Mouse (Mus musculus) limb, embryonic 13.5 days (tissue): ENCODE data around the gene Trmt6. TPM values are rescaled to one million over a fixed set of nuclear protein-coding genes. Genes with fewer than 3 reads are reported as not detected.
A peak's percentile ranks its signal among the peaks of the same experiment; 100 is the strongest.

ENCODE experiments used
- ATAC-seq: fragments of 200-750 bp; cut with Nextera tagmentation; 2 replicates; pipeline ENCODE4 v1.8.0; 2017; ENCODE audit warnings: low read depth, moderate number of reproducible peaks, moderate TSS enrichment; ENCODE audit not compliant: low FRiP score
- H3K27ac ChIP-seq: fragments of 300-500 bp; sonication (generic); 2 replicates; pipeline ENCODE4 v1.5.1; 2015; ENCODE audit warnings: inconsistent platforms, mild to moderate bottlenecking, moderate library complexity
- H3K27me3 ChIP-seq: fragments of 300-500 bp; sonication (generic); 2 replicates; pipeline ENCODE4 v1.6.1; 2015; ENCODE audit warnings: mild to moderate bottlenecking, inconsistent platforms
- H3K36me3 ChIP-seq: fragments of 300-500 bp; sonication (generic); 2 replicates; pipeline ENCODE4 v1.6.1; 2015; ENCODE audit warnings: inconsistent platforms, mild to moderate bottlenecking, moderate library complexity
- H3K4me1 ChIP-seq: fragments of 300-500 bp; sonication (generic); 2 replicates; pipeline ENCODE4 v1.6.1; 2015; ENCODE audit warnings: inconsistent platforms
- H3K4me2 ChIP-seq: fragments of 300-500 bp; sonication (generic); replicated peaks from 2 replicates; pipeline ENCODE4 v1.6.1; 2015; ENCODE audit warnings: inconsistent platforms, mild to moderate bottlenecking, moderate library complexity
- H3K4me3 ChIP-seq: fragments of 300-500 bp; sonication (generic); 2 replicates; pipeline ENCODE4 v1.5.1; 2015; ENCODE audit warnings: moderate library complexity, mild to moderate bottlenecking, inconsistent platforms
- H3K9ac ChIP-seq: fragments of 300-500 bp; sonication (generic); 2 replicates; pipeline ENCODE4 v1.6.1; 2015; ENCODE audit warnings: mild to moderate bottlenecking, inconsistent platforms
- H3K9me3 ChIP-seq: fragments of 300-500 bp; sonication (generic); 2 replicates; pipeline ENCODE4 v1.6.1; 2016; ENCODE audit warnings: inconsistent platforms
- WGBS: fragments of 180-500 bp; shearing (Covaris S2); methylation state at CpG from one replicate; pipeline ENCODE4 v1.1.7; 2015; 5-methylcytosine and 5-hydroxymethylcytosine counted together
- polyA plus RNA-seq: library from polyadenylated mRNA; unstranded; fragments of >200 nt; fragmentation: Nextera tagmentation; extraction: Ambion mirVana; gene quantifications from 2 replicates; pipeline ENCODE4 v1.2.1, GENCODE M21; 2015

Trmt6 gene
- polyA plus RNA-seq, 1 experiment from 2014 or later = 31.4 TPM

GRCm38 (mm10) chr2:132794204-132794586, 21.7 kb downstream of the Trmt6 start:
- H3K9ac ChIP-seq = no peak overlapping the region
- no peak overlapping the region for H3K4me2 ChIP-seq
- H3K9me3 ChIP-seq = no peaks in the 10 kb centered on the region
- no peaks in the 10 kb centered on the region for H3K36me3 ChIP-seq
- ATAC-seq = no peak
- 88% methylated on average over 7 of the region's 7 CpGs for WGBS
- no peak overlapping the region for H3K4me3 ChIP-seq
- H3K4me1 ChIP-seq = no peaks in the 10 kb centered on the region
- no peaks in the 10 kb centered on the region for H3K27me3 ChIP-seq
- H3K27ac ChIP-seq = no peak overlapping the region

GRCm38 (mm10) chr2:132793441-132794203, 22.2 kb downstream of the Trmt6 start:
- Histone ChIP-seq H3K9me3 (no peaks in the 10 kb centered on the region), H3K27me3 (no peaks in the 10 kb centered on the region), H3K9ac (no peak overlapping the region), H3K27ac (no peak overlapping the region), H3K4me1 (no peaks in the 10 kb centered on the region), H3K36me3 (no peaks in the 10 kb centered on the region), H3K4me3 (no peak overlapping the region), H3K4me2 (no peak overlapping the region)
- ATAC-seq = no peak
- 84% methylated on average over 19 of the region's 19 CpGs for WGBS

DNA sequence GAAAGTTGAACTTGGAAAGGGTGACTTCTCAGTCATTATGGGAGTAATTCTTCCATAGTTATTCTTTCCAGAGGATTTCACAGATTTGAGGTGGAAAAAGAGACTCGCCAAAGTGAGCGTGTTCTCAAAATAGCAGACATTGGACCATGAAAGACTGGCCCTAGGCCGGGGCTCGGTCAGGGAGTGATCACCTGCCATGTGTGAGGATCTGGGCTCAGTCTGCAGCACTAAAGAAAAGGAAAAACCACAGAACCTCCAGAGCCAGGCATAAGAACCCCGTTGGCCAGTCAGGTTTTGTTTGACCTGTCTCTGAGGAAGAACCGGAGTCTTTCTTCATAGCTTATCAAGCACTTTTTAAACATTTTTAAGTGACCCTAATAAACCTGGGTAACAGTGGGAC, 31.8 kb downstream of the Trmt6 start:
- ATAC-seq = no peak
- Histone ChIP-seq H3K36me3 (no peaks in the 10 kb centered on the region), H3K27me3 (peaks cover 11% of the 10 kb centered on the region), H3K4me3 (no peak overlapping the region), H3K4me1 (peaks cover 5% of the 10 kb centered on the region; the same call in 1 of the 2 replicates), H3K27ac (no peak overlapping the region), H3K9ac (no peak overlapping the region), H3K9me3 (no peaks in the 10 kb centered on the region), H3K4me2 (no peak overlapping the region)
- 82% methylated on average over 6 of the region's 6 CpGs for WGBS

GRCm38 (mm10) chr2:132781439-132782068, 34.3 kb downstream of the Trmt6 start:
- H3K4me2 ChIP-seq = peak overlapping the region; percentile 85
- under 1% methylated on average over 41 of the region's 41 CpGs for WGBS
- H3K4me1 ChIP-seq = peaks cover 5% of the 10 kb centered on the region; the same call in 1 of the 2 replicates
- H3K27ac ChIP-seq = no peak overlapping the region
- no peak overlapping the region; the same call in 1 of the 2 replicates for H3K9ac ChIP-seq
- no peaks in the 10 kb centered on the region for H3K9me3 ChIP-seq
- H3K36me3 ChIP-seq = no peaks in the 10 kb centered on the region
- H3K4me3 ChIP-seq = peak overlapping the region; percentile 45
- peaks cover 11% of the 10 kb centered on the region for H3K27me3 ChIP-seq
- ATAC-seq = peak; percentile 97

DNA sequence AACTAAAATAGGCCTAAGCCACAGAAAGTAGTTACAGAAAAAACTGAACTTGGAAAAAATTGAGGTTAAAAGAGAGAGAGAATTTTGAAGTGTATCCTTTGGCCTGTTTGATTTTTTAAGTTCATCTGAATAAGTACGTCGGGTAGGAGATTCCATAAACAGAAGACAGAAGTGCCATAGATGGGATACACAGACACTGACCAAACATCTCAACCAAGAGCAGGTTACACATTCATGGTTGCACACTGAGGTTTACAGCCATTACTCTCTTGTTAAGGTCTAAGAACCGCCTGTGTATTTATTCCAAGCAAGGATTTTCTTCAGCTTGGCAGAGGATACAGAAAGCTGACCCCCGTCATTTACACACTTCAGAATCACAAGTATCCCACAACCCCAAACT, 34.9 kb downstream of the Trmt6 start, which contains the start of gene Chgb:
Gene Chgb (plus strand): TSS at position 301 of the 400 bp plus-strand sequence.
- Histone ChIP-seq H3K9me3 (no peaks in the 10 kb centered on the region), H3K27ac (no peak within 1 kb of the TSS), H3K4me1 (peaks cover 5% of the 10 kb centered on the region; the same call in 1 of the 2 replicates), H3K27me3 (peaks cover 11% of the 10 kb centered on the region), H3K4me2 (peak within 1 kb of the TSS; percentile 85), H3K4me3 (peak within 1 kb of the TSS; percentile 45), H3K9ac (no peak within 1 kb of the TSS; the same call in 1 of the 2 replicates), H3K36me3 (no peaks in the 10 kb centered on the region)
- 12% methylated on average over 4 of the region's 4 CpGs for WGBS
- ATAC-seq = no peak

DNA sequence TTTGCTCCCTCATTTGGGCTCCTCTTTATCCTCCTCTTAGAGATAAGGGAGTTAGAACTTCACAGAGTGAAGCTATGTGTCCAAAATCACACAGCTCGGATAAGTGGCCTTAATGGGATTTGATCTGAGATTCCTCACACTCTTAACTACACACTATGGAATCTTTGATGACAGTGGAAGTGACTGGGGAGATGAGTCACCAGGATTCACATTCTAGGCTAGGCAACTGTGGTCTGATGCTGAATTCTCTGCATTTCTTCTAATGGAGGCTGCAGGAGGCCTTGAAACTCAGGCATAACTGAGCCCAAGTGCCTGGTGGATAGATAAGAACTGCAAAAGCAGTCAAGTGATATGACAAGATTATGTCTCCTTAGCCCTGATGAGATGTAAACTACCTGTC, 45.0 kb downstream of the Trmt6 start:
- Histone ChIP-seq H3K27me3 (no peaks in the 10 kb centered on the region), H3K4me3 (no peak overlapping the region), H3K9ac (no peak overlapping the region), H3K4me1 (no peaks in the 10 kb centered on the region), H3K27ac (no peak overlapping the region), H3K36me3 (no peaks in the 10 kb centered on the region), H3K9me3 (no peaks in the 10 kb centered on the region), H3K4me2 (no peak overlapping the region)
- ATAC-seq = no peak
- WGBS = 69% methylated on average over 1 of the region's 1 CpGs

DNA sequence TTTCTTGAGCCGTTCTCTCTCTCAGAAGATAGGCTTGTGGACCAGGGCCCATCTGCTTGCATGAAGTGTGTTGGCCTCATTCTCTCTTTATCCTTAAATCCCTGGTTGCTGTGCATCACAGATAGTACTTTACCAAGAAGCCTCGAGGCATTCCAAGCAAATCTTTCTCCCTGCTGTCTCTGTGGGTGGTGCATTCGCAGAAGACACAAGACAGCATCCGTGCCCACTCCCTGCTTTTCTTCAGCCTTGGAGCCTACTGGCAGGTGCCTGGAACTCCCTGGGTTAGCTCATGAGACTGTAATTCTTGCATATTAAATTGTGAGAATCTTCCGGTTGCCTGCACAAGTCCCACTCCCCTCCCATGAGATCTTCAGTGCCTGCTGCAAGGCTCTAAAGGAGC, 57.9 kb downstream of the Trmt6 start:
- H3K27ac ChIP-seq = no peak overlapping the region
- no peak overlapping the region for H3K4me2 ChIP-seq
- WGBS = 83% methylated on average over 5 of the region's 5 CpGs
- no peaks in the 10 kb centered on the region for H3K9me3 ChIP-seq
- no peaks in the 10 kb centered on the region for H3K4me1 ChIP-seq
- H3K9ac ChIP-seq = no peak overlapping the region
- H3K36me3 ChIP-seq = no peaks in the 10 kb centered on the region
- no peak for ATAC-seq
- H3K4me3 ChIP-seq = no peak overlapping the region
- H3K27me3 ChIP-seq = no peaks in the 10 kb centered on the region

Other genes starting within 250 kb of the Trmt6 start
- gene Gpcpd1, start 228.3 kb downstream of the Trmt6 start, polyA plus RNA-seq = 49.3 and 50.2 TPM in 2 replicates
- gene Shld1, start 129.1 kb downstream of the Trmt6 start, polyA plus RNA-seq = 21.0 and 21.7 TPM in 2 replicates
- 0.51 and 0.80 TPM in 2 replicates for gene Chgb, start 34.8 kb downstream of the Trmt6 start, polyA plus RNA-seq
- gene Mcm8, start 86 bp upstream of the Trmt6 start, polyA plus RNA-seq = 16.4 and 17.9 TPM in 2 replicates
- 14.9 and 20.5 TPM in 2 replicates for gene Crls1, start 30.6 kb upstream of the Trmt6 start, polyA plus RNA-seq
- 0.19 and 0.34 TPM in 2 replicates for gene Lrrn4, start 64.8 kb upstream of the Trmt6 start, polyA plus RNA-seq
- 13.0 and 20.1 TPM in 2 replicates for gene Fermt1, start 129.9 kb upstream of the Trmt6 start, polyA plus RNA-seq